Mouse (Mus musculus) splenic B cell, adult 2 months (primary cell): ENCODE data around the gene Lsm4.
A peak's percentile ranks its signal among the peaks of the same experiment; 100 is the strongest.

Experiments
- DNase-seq: peaks from one replicate; pipeline ENCODE4 v3.0.0-alpha.2; 2011; ENCODE audit warnings: low read depth, low spot score
- H3K27me3 ChIP-seq: 2 replicates; pipeline ENCODE4 v1.6.1; 2012; ENCODE audit warnings: mild to moderate bottlenecking, low read length, moderate library complexity, mixed read lengths; ENCODE audit not compliant: control insufficient read depth, poor library complexity, insufficient read depth, severe bottlenecking
- H3K36me3 ChIP-seq: 2 replicates; pipeline ENCODE4 v1.6.1; 2012; ENCODE audit warnings: mild to moderate bottlenecking, low read length, moderate library complexity, mixed read lengths; ENCODE audit not compliant: control insufficient read depth, poor library complexity, insufficient read depth, severe bottlenecking

The Lsm4 gene

DNA sequence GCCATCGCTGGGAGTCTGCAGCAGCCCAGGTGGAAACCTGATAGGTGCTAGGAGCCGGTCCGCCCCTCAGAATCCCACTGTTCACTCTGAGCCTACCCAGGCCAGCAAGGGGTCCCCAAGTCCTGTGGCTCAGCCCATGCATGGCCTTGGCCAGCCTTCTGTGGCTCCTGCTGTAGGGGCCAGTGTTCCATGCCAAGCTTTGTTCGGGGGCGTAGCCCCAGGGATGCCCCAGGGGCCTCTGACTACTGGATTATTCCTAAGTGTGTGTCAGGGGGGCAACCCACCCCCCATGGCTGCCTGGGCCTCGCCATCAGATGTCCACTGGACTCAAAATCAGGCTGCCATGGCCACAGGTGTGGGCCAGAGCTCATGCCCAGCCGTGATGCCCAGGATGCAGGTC lies 40.9 kb downstream of the Lsm4 start:
- H3K27me3 ChIP-seq, result no peaks in the 10 kb centered on the region
- H3K36me3 ChIP-seq, result no peaks in the 10 kb centered on the region
- DNase-seq, result no peak

DNA sequence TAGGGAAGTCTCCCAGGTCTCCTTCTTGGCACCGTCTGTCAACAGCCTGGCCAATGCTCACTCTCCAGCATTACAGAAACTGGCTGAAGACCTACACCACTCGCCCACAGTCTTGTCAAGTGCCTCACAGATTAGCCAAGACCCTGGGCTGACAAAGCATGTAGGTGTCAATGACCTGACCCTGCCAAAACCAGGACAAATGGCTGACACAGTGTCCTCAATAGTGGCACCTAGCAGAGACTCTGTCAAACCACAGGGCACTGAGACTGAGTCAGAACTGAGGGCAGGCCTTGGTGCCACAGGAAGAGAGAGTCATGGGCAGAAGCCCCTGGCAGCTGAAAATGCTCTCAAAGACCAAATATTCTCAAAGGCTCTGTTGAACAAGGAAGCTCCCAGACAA lies 42.0 kb downstream of the Lsm4 start:
- H3K36me3 ChIP-seq, result no peaks in the 10 kb centered on the region
- H3K27me3 ChIP-seq, result no peaks in the 10 kb centered on the region
- DNase-seq, result peak; percentile 35

DNA sequence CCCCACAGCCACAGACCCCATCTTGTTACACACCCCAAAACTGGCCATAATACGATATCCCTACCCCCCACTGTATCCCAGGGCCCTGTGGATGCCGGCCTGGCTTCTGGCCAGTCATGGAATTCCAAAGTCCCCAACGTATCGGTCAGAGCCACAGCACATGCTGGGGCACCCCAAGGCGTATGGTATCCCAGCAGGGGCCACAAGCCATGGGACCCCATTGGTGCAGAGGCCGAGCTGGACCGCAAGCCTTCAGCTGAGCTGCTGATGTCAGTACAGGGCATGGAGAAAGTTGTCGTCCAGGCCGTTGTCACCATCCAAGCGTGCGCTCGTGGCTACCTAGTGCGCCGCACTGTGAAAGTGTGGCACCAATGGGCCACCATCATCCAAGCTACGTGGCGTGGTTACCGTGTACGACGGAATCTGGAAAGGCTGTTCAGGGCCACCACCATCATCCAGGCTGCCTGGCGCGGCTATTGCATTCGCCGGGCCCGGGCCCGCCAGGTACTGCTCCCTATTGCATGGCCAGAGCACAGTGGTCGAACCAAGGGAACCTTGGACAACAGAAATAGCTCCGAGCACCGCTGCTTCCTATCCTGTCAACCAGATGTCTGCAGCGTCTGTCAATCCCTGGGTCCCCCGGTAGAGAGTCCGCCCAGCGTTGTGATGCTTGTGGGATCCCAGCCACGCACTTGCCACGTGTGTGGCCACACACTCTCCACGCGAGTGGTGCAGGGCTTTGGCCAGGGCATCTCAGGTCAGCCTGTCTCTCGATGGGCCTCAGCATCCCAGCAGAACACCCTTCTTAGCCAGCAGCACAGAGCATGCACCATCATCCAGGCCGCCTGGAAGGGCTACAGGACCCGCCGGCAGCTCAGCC lies 43.7 kb downstream of the Lsm4 start:
- DNase-seq, result peak; percentile 32
- H3K27me3 ChIP-seq, result no peaks in the 10 kb centered on the region
- no peaks in the 10 kb centered on the region for H3K36me3 ChIP-seq

DNA sequence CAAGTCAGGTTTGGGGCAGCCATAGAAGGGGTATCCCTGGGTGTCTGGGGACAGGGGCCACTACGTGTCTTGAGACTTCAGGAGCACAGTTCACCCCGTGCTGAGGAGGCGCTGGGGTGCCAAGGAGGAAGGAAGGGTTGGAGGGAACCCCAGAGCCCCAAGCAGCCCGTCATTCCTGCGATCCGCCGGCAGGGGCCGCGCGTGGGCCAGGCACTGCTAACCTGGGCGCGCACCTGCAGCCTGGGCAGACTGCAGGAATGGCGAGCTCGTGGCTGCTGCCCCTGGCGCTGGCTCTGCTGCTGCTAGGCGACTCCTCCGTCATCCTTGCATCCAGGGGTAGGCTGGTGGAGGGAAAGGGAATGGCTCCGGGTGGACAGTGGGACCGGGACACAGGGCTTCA lies 45.2 kb downstream of the Lsm4 start, which contains the start of gene Gm3336:
Gm3336 (plus strand) TSS at position 247 of the 400 bp plus-strand sequence.
- no peaks in the 10 kb centered on the region for H3K27me3 ChIP-seq
- peak; percentile 86 for DNase-seq
- H3K36me3 ChIP-seq, result no peaks in the 10 kb centered on the region

DNA sequence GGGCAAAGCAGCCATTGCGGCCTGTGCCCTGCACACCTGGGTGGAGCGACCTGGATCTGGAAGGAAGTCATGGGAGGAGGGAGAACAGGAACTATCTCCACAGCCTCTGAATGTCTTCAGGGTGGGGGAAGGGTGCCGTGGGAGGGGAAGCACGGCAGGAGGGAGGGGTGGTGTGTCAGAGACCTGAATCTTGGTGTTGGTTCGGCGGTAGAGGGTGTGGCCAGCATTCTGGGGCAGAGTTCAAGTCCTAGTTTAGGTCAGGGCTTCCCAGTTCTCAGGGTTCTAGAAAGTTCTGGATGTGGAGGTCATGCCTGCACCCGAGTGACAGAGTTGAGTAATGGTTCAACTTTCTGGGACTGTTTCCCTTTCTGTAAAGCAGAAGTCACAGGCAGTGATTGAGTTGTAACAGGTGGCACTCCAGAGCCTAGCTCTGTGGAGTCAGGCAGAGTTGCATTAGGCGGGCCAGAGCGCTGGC lies 46.8 kb downstream of the Lsm4 start:
- no peaks in the 10 kb centered on the region for H3K36me3 ChIP-seq
- H3K27me3 ChIP-seq, result no peaks in the 10 kb centered on the region
- peak; percentile 48 for DNase-seq

DNA sequence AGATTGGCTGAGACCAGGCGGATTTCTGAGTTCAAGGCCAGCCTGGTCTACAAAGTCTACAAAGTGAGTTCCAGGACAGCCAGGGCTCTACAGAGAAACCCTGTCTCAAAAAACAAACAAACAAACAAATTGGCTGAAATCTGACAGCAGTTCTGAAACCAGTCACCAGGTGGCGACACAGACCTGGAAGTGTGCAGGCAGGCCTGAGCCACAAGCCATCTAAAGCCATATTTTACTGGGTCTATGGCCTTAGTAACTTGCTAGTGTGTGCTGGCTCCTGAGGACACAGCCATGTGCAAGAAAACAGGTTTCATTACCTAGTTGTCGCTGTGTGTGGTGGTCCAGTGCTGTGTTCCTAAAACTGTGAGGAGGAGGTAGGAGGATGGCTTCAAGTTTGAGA lies 47.7 kb downstream of the Lsm4 start:
- H3K36me3 ChIP-seq, result no peaks in the 10 kb centered on the region
- peak; percentile 91 for DNase-seq
- H3K27me3 ChIP-seq, result no peaks in the 10 kb centered on the region

DNA sequence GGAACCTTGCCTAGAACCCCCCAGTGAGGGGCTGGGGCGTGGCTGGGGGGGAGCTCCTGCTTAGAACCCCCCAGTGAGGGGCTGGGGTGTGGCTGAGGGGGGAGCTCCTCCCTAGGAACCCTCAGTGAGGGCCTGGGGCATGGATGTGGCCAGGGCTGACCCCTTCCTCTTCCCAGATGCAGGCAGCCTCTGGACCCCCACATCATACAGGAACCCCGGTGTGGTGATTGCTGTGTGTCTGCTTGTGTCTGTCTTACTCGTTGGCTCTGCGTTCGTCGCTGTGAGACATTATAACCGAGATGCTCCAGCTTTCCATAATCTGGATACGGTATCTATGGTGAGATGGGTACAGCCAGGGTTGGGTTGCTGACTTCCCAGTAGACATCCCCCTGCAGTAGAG lies 48.6 kb downstream of the Lsm4 start:
- Histone ChIP-seq H3K36me3 (no peaks in the 10 kb centered on the region), H3K27me3 (no peaks in the 10 kb centered on the region)

DNA sequence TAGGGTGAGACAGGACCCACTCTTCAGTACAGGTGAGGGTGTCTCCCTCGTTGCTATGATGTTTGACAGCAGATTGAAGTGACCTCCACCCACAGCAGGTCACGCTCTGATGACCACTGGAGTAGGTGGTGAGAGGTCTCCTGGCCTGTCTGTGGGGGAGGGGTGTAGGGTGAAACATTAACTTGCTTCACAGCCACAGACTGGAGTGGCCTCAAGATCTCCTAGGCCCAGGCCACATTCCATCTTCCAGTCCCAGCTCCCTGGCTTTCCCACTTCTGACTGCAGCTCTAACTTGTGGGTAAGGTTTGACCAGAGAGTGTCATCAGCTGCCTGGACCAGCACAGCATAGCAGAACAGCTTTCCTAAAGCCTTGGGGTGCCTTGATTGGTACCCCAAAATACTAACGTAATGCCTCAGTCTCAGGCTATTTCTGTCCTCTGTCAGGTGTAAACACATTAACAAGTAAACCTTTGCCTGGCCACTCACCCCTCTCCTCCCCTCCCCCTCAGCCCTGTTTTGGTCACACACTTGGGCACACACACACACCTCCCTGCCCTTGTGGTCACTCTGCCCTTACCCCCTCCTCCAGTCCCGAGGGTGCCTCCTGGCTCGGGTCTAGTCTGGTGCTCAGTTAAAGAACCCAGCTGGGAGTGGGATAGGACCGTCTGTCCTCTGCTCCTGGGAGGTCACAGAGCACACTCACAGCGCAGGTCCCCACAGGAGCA lies 50.6 kb downstream of the Lsm4 start, which contains the start of gene Pde4c:
Pde4c (plus strand) TSS at position 235 of the 725 bp plus-strand sequence.
- no peak for DNase-seq
- Histone ChIP-seq H3K36me3 (no peaks in the 10 kb centered on the region), H3K27me3 (no peaks in the 10 kb centered on the region)

More for the DNA sequence above, 48.6 kb downstream of the Lsm4 start:
- no peak for DNase-seq

DNA sequence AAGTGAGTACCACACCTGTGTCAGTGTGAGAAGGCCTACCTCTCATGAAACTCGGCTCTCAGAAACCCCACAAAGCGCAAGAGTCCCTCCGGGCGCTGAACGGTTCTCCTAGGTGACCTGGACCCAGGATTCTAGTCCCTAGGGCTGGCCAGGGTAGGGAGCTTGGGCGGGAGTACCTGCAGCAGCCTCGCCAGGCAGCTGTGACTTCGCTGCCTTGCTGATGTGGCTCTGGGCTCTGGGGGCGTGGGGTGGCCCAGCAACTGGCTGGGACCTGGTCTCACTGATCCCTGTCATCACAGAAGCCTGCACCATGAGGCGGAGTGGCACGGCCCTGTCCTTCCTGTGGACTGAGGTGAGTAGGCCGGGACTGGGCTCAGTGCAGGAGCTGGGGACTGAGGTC lies 51.2 kb downstream of the Lsm4 start:
- H3K27me3 ChIP-seq, result no peaks in the 10 kb centered on the region
- DNase-seq, result no peak
- H3K36me3 ChIP-seq, result no peaks in the 10 kb centered on the region

DNA sequence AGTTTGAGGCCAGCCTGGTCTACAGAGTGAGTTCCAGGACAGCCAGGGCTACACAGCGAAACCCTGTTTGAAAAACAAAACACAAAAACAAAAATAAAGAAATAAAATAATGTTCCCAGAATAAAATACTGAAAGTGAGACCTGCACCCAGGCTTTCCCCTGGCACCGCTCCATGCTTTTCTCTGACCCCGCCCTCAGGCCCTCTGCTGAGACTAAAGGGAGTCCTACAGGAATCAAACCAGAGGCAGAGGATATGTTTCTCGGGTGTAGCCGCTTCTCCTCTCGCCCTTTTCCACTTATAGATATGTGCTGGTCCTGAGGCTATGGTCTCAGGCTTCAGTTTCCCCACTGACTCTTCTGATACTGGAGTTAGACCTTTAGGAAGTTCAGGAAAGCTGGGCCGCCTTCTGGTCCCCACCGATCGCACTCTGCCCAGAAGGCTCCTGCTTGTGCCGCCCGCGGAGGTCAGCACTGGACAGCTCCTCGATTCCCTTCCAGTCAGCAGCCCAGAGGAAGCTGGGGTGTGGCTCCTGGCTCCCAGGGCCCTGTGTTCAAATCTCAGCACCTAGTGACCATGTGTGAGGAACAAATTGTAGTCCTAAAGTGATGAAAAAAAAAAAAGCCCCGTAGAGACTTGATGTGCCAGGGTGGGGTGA lies 52.9 kb downstream of the Lsm4 start:
- DNase-seq, result no peak
- Histone ChIP-seq H3K27me3 (no peaks in the 10 kb centered on the region), H3K36me3 (no peaks in the 10 kb centered on the region)

DNA sequence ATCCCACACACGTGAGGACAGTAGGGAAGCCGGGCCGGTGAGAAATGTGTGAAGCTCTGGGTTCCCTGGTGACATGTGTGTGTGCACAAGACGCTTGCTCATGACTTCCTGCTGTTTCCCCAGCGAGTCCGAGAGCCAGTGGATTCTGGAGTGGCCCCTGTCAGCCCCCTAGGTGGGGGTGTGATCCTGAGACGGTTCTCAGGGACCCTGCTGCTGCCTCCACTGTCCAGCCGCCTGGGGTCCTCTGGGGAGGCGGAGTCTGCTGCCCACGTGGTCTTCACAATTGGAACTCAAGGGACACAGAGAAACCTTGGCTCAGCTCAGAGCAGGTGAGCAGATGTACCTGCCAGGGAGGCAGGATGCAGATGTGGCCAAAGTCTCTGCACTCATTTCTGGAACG lies 53.7 kb downstream of the Lsm4 start:
- no peak for DNase-seq
- Histone ChIP-seq H3K27me3 (no peaks in the 10 kb centered on the region), H3K36me3 (no peaks in the 10 kb centered on the region)
